Mouse (Mus musculus) C2C12 (cell line): ENCODE measurements around the gene Cyp2f2. TPM values are rescaled to one million over a fixed set of nuclear protein-coding genes. Genes with fewer than 3 reads are reported as not detected.

ENCODE experiments used
- H3K27me3 ChIP-seq: one replicate; pipeline ENCODE4 v1.6.1; 2011; ENCODE audit not compliant: control insufficient read depth, insufficient read depth, insufficient read length
- H3K36me3 ChIP-seq: one replicate; pipeline ENCODE4 v1.6.1; 2011; ENCODE audit not compliant: control insufficient read depth, insufficient read depth
- H3K4me3 ChIP-seq: one replicate; pipeline ENCODE4 v1.5.1; 2011; ENCODE audit warnings: mild to moderate bottlenecking, control low read depth; ENCODE audit not compliant: poor library complexity, insufficient read depth, severe bottlenecking
- H3K79me2 ChIP-seq: one replicate; pipeline ENCODE4 v1.6.1; 2011; ENCODE audit not compliant: control insufficient read depth, insufficient read depth
- H3K79me3 ChIP-seq: one replicate; pipeline ENCODE4 v1.6.1; 2011; ENCODE audit warnings: low read depth, control low read depth
- H3ac ChIP-seq: one replicate; pipeline ENCODE3; 2011; ENCODE audit warnings: low read depth; ENCODE audit not compliant: control insufficient read depth, insufficient read length
- CEBPB ChIP-seq: IDR thresholded peaks from one replicate; pipeline ENCODE4 v1.6.1; 2011; ENCODE audit warnings: low read depth, mild to moderate bottlenecking, control low read depth, moderate library complexity
- CTCF ChIP-seq: IDR thresholded peaks from one replicate; pipeline ENCODE4 v1.5.1; 2011; ENCODE audit not compliant: control insufficient read depth, insufficient read depth, insufficient read length
- FOSL1 ChIP-seq: IDR thresholded peaks from one replicate; pipeline ENCODE4 v1.8.0; 2011; ENCODE audit warnings: mild to moderate bottlenecking, low read length; ENCODE audit not compliant: poor library complexity, insufficient read depth, severe bottlenecking
- MAX ChIP-seq: IDR thresholded peaks from one replicate; pipeline ENCODE4 v1.6.1; 2011; ENCODE audit warnings: mild to moderate bottlenecking, control low read depth
- MYOD1 ChIP-seq: IDR thresholded peaks from one replicate; pipeline ENCODE4 v1.6.1; 2011; ENCODE audit warnings: low read depth; ENCODE audit not compliant: control insufficient read depth, insufficient read length
- MYOG ChIP-seq: IDR thresholded peaks from one replicate; pipeline ENCODE4 v1.6.1; 2011; ENCODE audit not compliant: control insufficient read depth, insufficient read length; ENCODE audit errors: extremely low read depth
- USF1 ChIP-seq: IDR thresholded peaks from one replicate; pipeline ENCODE4 v1.6.1; 2011; ENCODE audit warnings: low read depth, mild to moderate bottlenecking, control low read depth, moderate library complexity
- polyA plus RNA-seq: library from polyadenylated mRNA; unstranded; fragments of >200 nt; fragmentation: generic; extraction: Trizol; gene quantifications from one replicate; pipeline ENCODE4 v1.2.1, GENCODE M21; 2012; ENCODE audit warnings: missing spikeins

Gene Cyp2f2
- polyA plus RNA-seq, 1 experiment = not detected

GRCm38 (mm10) chr7:27166614-27167474 lies 47.1 kb downstream of the Cyp2f2 start, which contains the start of gene Egln2:
Egln2 (minus strand) TSS chr7:27166802.
- TF ChIP-seq USF1 (peak; percentile 84), FOSL1 (no peak)
- H3K36me3 ChIP-seq = no peaks in the 10 kb centered on the region
- peaks cover 6% of the 10 kb centered on the region for H3K79me3 ChIP-seq
- peaks cover 39% of the 10 kb centered on the region for H3K79me2 ChIP-seq
- no peaks in the 10 kb centered on the region for H3K27me3 ChIP-seq
- H3K4me3 ChIP-seq = peak within 1 kb of the TSS; percentile 69
- H3ac ChIP-seq = peak within 1 kb of the TSS; percentile 90

GRCm38 (mm10) chr7:27167475-27168094 lies 47.9 kb downstream of the Cyp2f2 start:
- H3ac ChIP-seq = no peak overlapping the region
- no peaks in the 10 kb centered on the region for H3K27me3 ChIP-seq
- H3K79me3 ChIP-seq = peaks cover 6% of the 10 kb centered on the region
- no peaks in the 10 kb centered on the region for H3K36me3 ChIP-seq
- no peak for TF ChIP-seq CTCF
- no peak for TF ChIP-seq MAX
- no peak for TF ChIP-seq USF1
- TF ChIP-seq MYOG = no peak
- TF ChIP-seq FOSL1 = no peak
- TF ChIP-seq CEBPB = no peak
- no peak for TF ChIP-seq MYOD1
- peaks cover 36% of the 10 kb centered on the region for H3K79me2 ChIP-seq
- H3K4me3 ChIP-seq = no peak overlapping the region

- Histone ChIP-seq H3K4me3 (no peak overlapping the region), H3ac (no peak overlapping the region), H3K36me3 (no peaks in the 10 kb centered on the region), H3K79me2 (peaks cover 28% of the 10 kb centered on the region), H3K27me3 (no peaks in the 10 kb centered on the region), H3K79me3 (peaks cover 6% of the 10 kb centered on the region)
- TF ChIP-seq USF1 (no peak), CEBPB (no peak), MYOG (no peak), MAX (no peak), FOSL1 (no peak), MYOD1 (no peak), CTCF (no peak)
Measured at GRCm38 (mm10) chr7:27168371-27168770, 48.7 kb downstream of the Cyp2f2 start.

GRCm38 (mm10) chr7:27170981-27171380 lies 51.3 kb downstream of the Cyp2f2 start:
- peaks cover 2% of the 10 kb centered on the region for H3K79me2 ChIP-seq
- H3K27me3 ChIP-seq = no peaks in the 10 kb centered on the region
- TF ChIP-seq MAX = no peak
- TF ChIP-seq MYOG = no peak
- TF ChIP-seq CTCF = no peak
- TF ChIP-seq CEBPB = no peak
- no peak for TF ChIP-seq FOSL1
- TF ChIP-seq USF1 = no peak
- TF ChIP-seq MYOD1 = no peak
- H3K4me3 ChIP-seq = no peak overlapping the region
- H3K79me3 ChIP-seq = no peaks in the 10 kb centered on the region
- H3ac ChIP-seq = no peak overlapping the region
- no peaks in the 10 kb centered on the region for H3K36me3 ChIP-seq

- H3K79me3 ChIP-seq = no peaks in the 10 kb centered on the region
- H3K79me2 ChIP-seq = no peaks in the 10 kb centered on the region
- H3K4me3 ChIP-seq = no peak overlapping the region
- H3K36me3 ChIP-seq = no peaks in the 10 kb centered on the region
- TF ChIP-seq CTCF (no peak), FOSL1 (no peak), MAX (no peak), MYOD1 (no peak), CEBPB (no peak), USF1 (no peak), MYOG (no peak)
- H3K27me3 ChIP-seq = no peaks in the 10 kb centered on the region
- H3ac ChIP-seq = no peak overlapping the region
Measured at GRCm38 (mm10) chr7:27174496-27174895, 54.8 kb downstream of the Cyp2f2 start.

- Histone ChIP-seq H3K79me3 (no peaks in the 10 kb centered on the region), H3K27me3 (no peaks in the 10 kb centered on the region), H3K4me3 (no peak overlapping the region), H3ac (no peak overlapping the region), H3K36me3 (no peaks in the 10 kb centered on the region), H3K79me2 (no peaks in the 10 kb centered on the region)
- no peak for TF ChIP-seq FOSL1
Measured at GRCm38 (mm10) chr7:27174896-27175295, 55.2 kb downstream of the Cyp2f2 start.
